ENCODE assay signal across 8 mouse cellular contexts in genomic region chr3:55241730-55242421, GRCm38 (mm10). TPM values are rescaled to one million over a fixed set of nuclear protein-coding genes. Genes with fewer than 3 reads are reported as not detected.
A peak's percentile ranks its signal among the peaks of the same experiment; 100 is the strongest.
DNase-seq lines count a peak whose midpoint lies in the region; ATAC-seq and TF ChIP-seq lines count a peak whose summit lies in the region.

Gene Dclk1 (plus strand): TSS chr3:55242364.

- no peak for DNase-seq in testis, postnatal 14 days (ENCODE audit: low spot score)
- peak; percentile 54 for DNase-seq in gastrocnemius, adult 18-20 months (ENCODE audit: low spot score)
- no peak for DNase-seq in hindbrain, embryonic 14.5 days (ENCODE audit: low spot score)
- no peak for DNase-seq in liver, postnatal 0 days
- no peak for DNase-seq in embryo, embryonic 11 days
- no peak for DNase-seq in thymus, postnatal 25 days

- no peak for TF ChIP-seq CTCF in testis, adult 2 months (IDR thresholded peaks at IDR 0.05; ENCODE audit: control insufficient read depth, insufficient read depth, insufficient replicate concordance, low read depth, low read length)
- no peak for TF ChIP-seq CTCF in liver, postnatal 0 days (IDR thresholded peaks at IDR 0.05; ENCODE audit: low read depth)

- no peaks in the 10 kb centered on the region for H3K36me3 ChIP-seq in testis, adult 2 months (ENCODE audit: control insufficient read depth, insufficient read depth, low read length)
- no peaks in the 10 kb centered on the region for H3K36me3 ChIP-seq in hindbrain, embryonic 14.5 days (replicated peaks; ENCODE audit: control insufficient read depth, insufficient read depth)
- H3K36me3 ChIP-seq in liver, postnatal 0 days (replicated peaks; ENCODE audit: insufficient read depth, low read length) = no peaks in the 10 kb centered on the region
- no peaks in the 10 kb centered on the region for H3K36me3 ChIP-seq in stomach, embryonic 15.5 days

- TF ChIP-seq EP300 in liver, postnatal 0 days (IDR thresholded peaks at IDR 0.05; ENCODE audit: low read depth) = no peak

- WGBS in hindbrain, embryonic 14.5 days = 36% methylated on average over 10 of the region's 10 CpGs
- WGBS in liver, postnatal 0 days (ENCODE audit: insufficient replicate concordance) = 35% methylated on average over 10 of the region's 10 CpGs
- WGBS in stomach, embryonic 15.5 days = 43% methylated on average over 10 of the region's 10 CpGs

- H3K9me3 ChIP-seq in hindbrain, embryonic 14.5 days (ENCODE audit: control insufficient read depth, low read length) = no peaks in the 10 kb centered on the region
- no peaks in the 10 kb centered on the region for H3K9me3 ChIP-seq in liver, postnatal 0 days (ENCODE audit: low read length)
- H3K9me3 ChIP-seq in stomach, embryonic 15.5 days = no peaks in the 10 kb centered on the region

- no peaks in the 10 kb centered on the region; the same call in 1 of the 2 replicates for H3K27me3 ChIP-seq in testis, adult 2 months (ENCODE audit: control insufficient read depth, insufficient read depth, low read length)
- no peaks in the 10 kb centered on the region for H3K27me3 ChIP-seq in hindbrain, embryonic 14.5 days (ENCODE audit: control insufficient read depth, insufficient read depth, low read length)
- peaks cover 22% of the 10 kb centered on the region for H3K27me3 ChIP-seq in liver, postnatal 0 days (ENCODE audit: insufficient read depth, low read length)
- peaks cover 13% of the 10 kb centered on the region; the same call in 1 of the 2 replicates for H3K27me3 ChIP-seq in stomach, embryonic 15.5 days (replicated peaks)

- peak within 1 kb of the TSS; percentile 93 for H3K9ac ChIP-seq in hindbrain, embryonic 14.5 days
- H3K9ac ChIP-seq in liver, postnatal 0 days (replicated peaks) = no peak within 1 kb of the TSS
- 0 out of 2 replicates have a peak within 1 kb of the TSS, but pooled peaks have one; percentile 16 for H3K9ac ChIP-seq in stomach, embryonic 15.5 days

- ATAC-seq in hindbrain, embryonic 14.5 days (ENCODE audit: low FRiP score) = no peak
- no peak for ATAC-seq in liver, postnatal 0 days
- ATAC-seq in stomach, embryonic 15.5 days (ENCODE audit: insufficient read depth, low FRiP score, low read depth) = no peak; the same call in 1 of the 2 replicates

- peaks cover 9% of the 10 kb centered on the region for H3K4me1 ChIP-seq in testis, adult 2 months (ENCODE audit: control insufficient read depth, insufficient read depth, low read length)
- H3K4me1 ChIP-seq in hindbrain, embryonic 14.5 days (replicated peaks; ENCODE audit: control insufficient read depth, insufficient read depth, low read length) = peaks cover 31% of the 10 kb centered on the region
- no peaks in the 10 kb centered on the region for H3K4me1 ChIP-seq in liver, postnatal 0 days (ENCODE audit: insufficient read depth)
- H3K4me1 ChIP-seq in stomach, embryonic 15.5 days = peaks cover 10% of the 10 kb centered on the region; the same call in 1 of the 2 replicates

- TF ChIP-seq POLR2A in testis, adult 2 months (IDR thresholded peaks at IDR 0.05; ENCODE audit: control insufficient read depth, low read depth, low read length) = no peak

- H3K4me3 ChIP-seq in testis, adult 2 months (ENCODE audit: control insufficient read depth, low read depth, low read length) = peak within 1 kb of the TSS; percentile 57
- peak within 1 kb of the TSS; percentile 69 for H3K4me3 ChIP-seq in hindbrain, embryonic 14.5 days (replicated peaks; ENCODE audit: low read length)
- no peak within 1 kb of the TSS for H3K4me3 ChIP-seq in liver, postnatal 0 days (ENCODE audit: low read depth, low read length)
- H3K4me3 ChIP-seq in stomach, embryonic 15.5 days (replicated peaks) = peak within 1 kb of the TSS; percentile 49

- H3K4me2 ChIP-seq in hindbrain, embryonic 14.5 days (replicated peaks) = peak within 1 kb of the TSS; percentile 65
- H3K4me2 ChIP-seq in liver, postnatal 0 days (ENCODE audit: low read depth, low read length) = peak within 1 kb of the TSS; percentile 35; the same call in 1 of the 2 replicates
- H3K4me2 ChIP-seq in stomach, embryonic 15.5 days = peak within 1 kb of the TSS; percentile 89

- H3K27ac ChIP-seq in testis, adult 2 months (ENCODE audit: control insufficient read depth, insufficient read depth, low read depth, low read length) = no peak within 1 kb of the TSS
- H3K27ac ChIP-seq in hindbrain, embryonic 14.5 days = peak within 1 kb of the TSS; percentile 96
- no peak within 1 kb of the TSS for H3K27ac ChIP-seq in liver, postnatal 0 days (ENCODE audit: low read depth)
- H3K27ac ChIP-seq in stomach, embryonic 15.5 days = 0 out of 2 replicates have a peak within 1 kb of the TSS, but pooled peaks have one; percentile 16

RNA-seq across cellular contexts. Expression of gene Dclk1, which starts in this region (rescaled TPM):
- polyA plus RNA-seq in testis, adult 2 months (2012; rRNA removed) = 3.0 and 3.4 TPM in 2 replicates
- total RNA-seq in gastrocnemius, adult 18-20 months (2021) = 1 to 10 TPM; 1.7 to 3.1 TPM
- 256 and 290 TPM in 2 replicates for polyA plus RNA-seq in hindbrain, embryonic 14.5 days (2014; fragmentation: Nextera tagmentation; extraction: Ambion mirVana)
- 0.11 and 0.28 TPM in 2 replicates for polyA plus RNA-seq in liver, postnatal 0 days (2015; fragmentation: Nextera tagmentation; extraction: Ambion mirVana)
- 12.6 and 13.4 TPM in 2 replicates for polyA plus RNA-seq in stomach, embryonic 15.5 days (2015; fragmentation: Nextera tagmentation; extraction: Ambion mirVana)

Comparison
In these comparisons a context has a peak if more than half of its experiments do, and no peak if none do; other contexts are left out.
1. RNA of gene Dclk1 (polyA plus RNA-seq): 256 to 290 TPM in hindbrain, embryonic 14.5 days; 12.6 to 13.4 TPM in stomach, embryonic 15.5 days, 3.0 to 3.4 TPM in testis, adult 2 months and 0.11 to 0.28 TPM in liver, postnatal 0 days; every median in the first group is over 10 times any median in the second.
2. H3K27ac ChIP-seq: peak in hindbrain, embryonic 14.5 days (single experiment) and stomach, embryonic 15.5 days (single experiment); none in testis, adult 2 months (single experiment) and liver, postnatal 0 days (single experiment).
3. H3K4me2 ChIP-seq: peak in every context shown above with its lines; median percentile 89 in stomach, embryonic 15.5 days; 65 in hindbrain, embryonic 14.5 days; 35 in liver, postnatal 0 days.